Mouse (Mus musculus): ENCODE measurements at regions not wholly inside any gene's neighbourhood (a gene's known extent, or its start where the extent isn't known, plus 50 kb on each side); places are given as distances from the start of the nearest gene placed in this dataset.

- DNase-seq = no peak
Observed at GRCm38 (mm10) chr11:111155023-111155422, 89.1 kb downstream of the Kcnj2 start.

GRCm38 (mm10) chr11:111155747-111156146, 89.8 kb downstream of the Kcnj2 start:
- no peak for DNase-seq

- no peak for DNase-seq
Observed at GRCm38 (mm10) chr11:111159299-111159698, 93.3 kb downstream of the Kcnj2 start.

- no peak for DNase-seq
Observed at GRCm38 (mm10) chr11:111164907-111165306, 98.9 kb downstream of the Kcnj2 start.

DNA sequence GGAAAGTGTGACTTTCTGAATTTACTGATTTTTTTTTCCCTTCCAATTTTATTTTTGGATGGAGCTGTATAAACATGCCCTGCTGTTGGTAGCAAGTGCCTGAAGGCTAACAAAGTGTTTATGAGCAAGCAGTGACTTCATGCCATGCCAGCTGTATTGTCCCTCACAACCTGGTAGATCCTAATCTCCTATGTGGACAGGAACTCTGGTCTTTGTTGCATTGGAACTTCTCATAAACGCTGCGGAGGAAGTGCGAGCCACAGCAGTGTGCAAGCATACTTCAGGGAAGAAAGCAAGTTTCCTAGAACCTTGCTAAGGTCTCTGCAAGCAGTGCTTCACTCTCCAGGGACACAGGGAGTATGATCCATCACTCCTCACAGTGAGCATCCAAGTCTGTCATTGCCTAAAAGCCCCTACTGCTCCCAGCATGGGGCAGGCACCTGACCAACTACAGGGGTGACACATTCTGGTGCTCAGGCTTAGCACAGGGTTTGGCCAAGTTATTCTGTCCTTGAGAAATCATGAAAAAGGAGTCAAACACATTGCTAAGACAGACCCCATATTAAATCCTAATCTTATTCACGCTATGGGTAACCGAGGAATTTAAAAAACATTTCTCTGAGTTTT, 104.3 kb downstream of the Kcnj2 start:
- DNase-seq = no peak

DNA sequence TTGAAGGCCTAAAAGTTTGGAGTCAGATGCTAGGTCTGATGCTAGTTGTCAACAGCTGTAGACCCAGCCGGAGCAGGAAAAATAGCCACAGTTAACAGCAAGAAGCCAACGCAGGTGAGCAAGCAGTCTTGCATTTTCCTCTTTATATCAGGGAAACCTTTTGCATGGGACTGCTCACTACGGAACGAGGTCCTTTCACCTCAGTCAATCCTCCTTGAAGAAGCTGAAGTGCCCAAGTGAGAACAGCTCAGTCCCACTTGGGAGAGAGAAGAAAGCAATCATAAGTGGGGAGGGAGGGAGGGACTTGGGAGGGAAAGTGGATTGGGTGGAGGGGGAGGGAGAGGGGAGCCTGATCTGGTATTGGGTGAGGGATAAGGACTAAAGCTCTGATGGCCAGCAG, 107.6 kb downstream of the Kcnj2 start:
- no peak for DNase-seq

- DNase-seq = no peak
Observed at GRCm38 (mm10) chr11:111175566-111175965, 109.6 kb downstream of the Kcnj2 start.

- DNase-seq = no peak
Observed at GRCm38 (mm10) chr11:111177516-111177915, 111.6 kb downstream of the Kcnj2 start.

DNA sequence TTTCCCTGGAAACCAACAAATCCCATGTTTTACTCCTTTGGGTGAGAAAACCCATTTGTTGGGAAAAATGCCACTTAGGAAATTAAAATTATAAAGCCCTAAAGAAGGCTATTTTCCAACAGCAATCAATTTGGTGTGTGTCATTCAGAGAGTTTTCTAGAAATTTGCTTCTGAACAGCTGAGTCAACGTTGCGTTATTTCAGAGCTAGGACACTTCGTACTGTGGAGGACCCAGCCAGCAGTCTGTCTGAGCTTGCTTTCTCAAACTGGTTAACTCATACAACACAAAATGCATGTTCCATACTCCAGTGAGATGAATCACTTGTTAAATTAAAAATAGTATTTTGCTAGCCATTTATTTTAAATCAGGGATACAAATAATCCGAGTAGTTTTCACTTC, 131.5 kb downstream of the Kcnj2 start:
- DNase-seq = no peak

- DNase-seq = no peak
Observed at GRCm38 (mm10) chr11:111200512-111200911, 134.5 kb downstream of the Kcnj2 start.

DNA sequence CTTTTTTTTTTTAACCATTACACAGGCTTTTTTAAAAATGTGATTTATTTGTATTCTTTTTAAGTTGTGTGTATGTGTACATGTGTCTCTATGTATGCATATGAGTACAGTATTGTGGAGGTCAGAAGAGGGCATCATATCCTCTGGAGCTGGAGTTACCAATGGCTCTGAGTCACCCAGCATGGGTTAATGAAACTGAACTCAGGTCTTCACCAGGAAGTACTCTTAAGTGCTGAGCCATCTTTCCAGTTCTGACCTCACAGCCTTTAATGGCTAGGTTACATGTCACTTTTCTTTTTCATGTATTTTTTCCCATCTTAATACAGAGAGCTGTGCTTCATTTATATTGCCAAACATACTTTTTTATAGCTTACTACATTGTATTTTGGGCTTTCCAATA, 136.8 kb downstream of the Kcnj2 start:
- DNase-seq = no peak

GRCm38 (mm10) chr11:111210565-111210964, 144.6 kb downstream of the Kcnj2 start:
- no peak for DNase-seq

GRCm38 (mm10) chr11:111212038-111212701, 146.2 kb downstream of the Kcnj2 start:
- no peak for DNase-seq

GRCm38 (mm10) chr11:111212702-111213328, 146.9 kb downstream of the Kcnj2 start:
- DNase-seq = no peak

DNA sequence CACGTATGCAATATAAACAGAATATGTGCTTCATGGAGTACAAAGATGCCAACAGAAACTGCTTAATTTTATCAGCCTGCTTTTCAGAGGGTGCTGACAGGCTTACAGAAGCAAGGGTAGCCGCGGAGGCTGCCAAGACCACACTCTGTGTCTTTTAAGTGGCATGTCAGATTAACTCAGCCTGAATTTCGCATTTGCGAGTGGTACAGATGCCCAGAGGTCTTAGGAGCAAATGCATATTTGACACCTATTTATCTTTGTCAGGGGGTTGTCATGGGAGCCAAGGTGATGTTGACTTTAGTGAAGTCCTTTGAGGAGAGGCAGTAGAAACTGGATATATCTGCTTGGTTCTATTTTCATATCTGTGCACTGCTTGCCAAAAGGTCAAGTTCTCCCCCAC, 149.0 kb downstream of the Kcnj2 start:
- DNase-seq = no peak

- DNase-seq = no peak
Observed at GRCm38 (mm10) chr11:111223834-111224233, 157.9 kb downstream of the Kcnj2 start.

- DNase-seq = no peak
Observed at GRCm38 (mm10) chr11:111227305-111227704, 161.3 kb downstream of the Kcnj2 start.

DNA sequence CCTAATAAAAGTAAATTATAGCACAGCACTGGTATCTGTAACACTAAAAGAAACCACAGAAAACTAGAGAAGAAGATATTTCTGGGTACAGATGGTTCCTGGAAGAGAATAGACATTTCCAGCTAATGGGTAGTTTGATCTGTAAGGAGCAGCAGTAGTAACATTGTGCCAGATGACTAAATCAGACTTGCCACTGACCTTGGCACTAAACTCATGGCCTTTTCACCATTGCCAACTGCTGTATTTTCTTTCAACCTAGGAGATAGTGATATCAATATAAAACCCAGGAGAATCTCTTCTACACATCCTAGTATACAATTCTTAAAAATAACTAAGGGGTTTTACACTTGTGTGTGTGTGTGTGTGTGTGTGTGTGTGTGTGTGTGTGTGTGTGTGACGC, 170.8 kb downstream of the Kcnj2 start:
- peak; percentile 43 for DNase-seq

GRCm38 (mm10) chr11:111239784-111240183, 173.8 kb downstream of the Kcnj2 start:
- no peak for DNase-seq

DNA sequence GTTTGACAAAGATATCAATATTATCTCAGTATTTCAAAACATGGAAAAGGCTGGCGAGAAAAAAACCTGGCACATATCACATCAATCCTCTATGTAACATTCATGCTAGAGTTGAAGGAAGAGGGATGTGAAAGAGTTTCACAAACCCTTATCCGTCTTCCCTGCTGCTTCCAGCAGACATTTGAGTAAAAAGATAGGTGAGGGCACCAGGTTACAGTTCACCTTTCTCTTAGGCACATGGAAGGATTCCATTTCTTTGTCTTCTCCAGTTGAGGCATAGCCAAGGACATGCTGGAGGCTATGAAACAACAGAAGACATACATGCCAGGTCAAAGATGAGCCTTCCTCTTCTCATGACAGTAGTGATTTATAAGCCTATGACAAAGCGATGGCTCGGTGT, 186.3 kb downstream of the Kcnj2 start:
- DNase-seq = no peak

GRCm38 (mm10) chr11:111256596-111256995, 190.6 kb downstream of the Kcnj2 start:
- DNase-seq = no peak

DNA sequence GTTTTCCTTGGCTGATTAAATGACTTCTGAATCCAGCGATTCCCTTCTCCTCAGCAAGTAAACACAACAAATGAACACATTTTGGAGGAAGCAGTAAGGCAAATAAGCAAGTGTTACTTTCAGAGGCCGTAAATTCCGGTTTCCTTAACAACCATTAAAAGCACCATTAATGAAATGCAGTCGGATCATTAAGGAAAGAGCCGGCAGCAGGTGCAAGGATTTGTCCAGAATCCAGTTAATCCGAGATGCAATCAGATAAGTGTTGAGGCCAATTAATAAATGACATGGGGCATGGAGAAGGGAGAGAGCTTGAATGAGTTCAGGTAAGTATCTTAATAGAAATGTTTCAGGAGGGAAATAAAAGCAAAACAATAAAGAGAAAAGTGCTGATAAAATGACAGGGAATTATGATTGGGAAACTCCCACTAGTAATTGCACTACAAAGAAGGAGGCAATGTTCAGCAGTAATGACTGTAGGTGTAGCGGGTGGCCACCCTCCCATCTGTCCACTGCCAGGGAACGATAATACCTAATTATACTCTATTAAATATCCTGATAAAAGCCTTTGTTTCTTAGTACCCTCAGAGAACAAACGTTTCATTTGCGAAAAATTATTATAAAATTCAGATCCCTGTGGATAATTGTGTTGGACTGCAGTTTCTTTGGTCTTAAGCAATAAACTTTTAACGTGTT, 194.9 kb downstream of the Kcnj2 start:
- DNase-seq = no peak

DNA sequence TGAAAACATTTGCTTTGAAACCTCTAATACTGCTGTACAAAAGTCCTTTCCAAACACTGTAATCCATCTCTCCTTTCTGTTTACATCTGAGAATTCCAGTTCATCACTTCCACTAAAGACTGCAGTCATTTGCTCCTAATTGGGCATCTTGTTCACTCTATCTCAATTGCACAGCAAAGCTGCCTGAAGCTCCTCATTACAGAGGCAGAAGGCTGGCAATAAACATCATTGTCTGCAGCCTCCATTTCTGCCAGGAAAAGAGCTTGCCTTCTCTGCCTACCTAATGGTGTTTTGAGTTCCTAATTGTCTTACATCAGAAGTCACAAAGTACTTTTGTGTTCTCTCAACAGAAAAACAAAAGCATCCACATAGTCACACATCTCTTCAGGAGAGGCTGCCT, 207.7 kb downstream of the Kcnj2 start:
- DNase-seq = no peak

- no peak for DNase-seq
Observed at GRCm38 (mm10) chr11:111280769-111281168, 214.8 kb downstream of the Kcnj2 start.

All from adrenal gland, adult 8-10 months (tissue).